Mouse (Mus musculus): ENCODE data around the gene Isoc2a. TPM values are rescaled to one million over a fixed set of nuclear protein-coding genes. Genes with fewer than 3 reads are reported as not detected.

Gene Isoc2a
- polyA plus RNA-seq, 1 experiment: 20.9 TPM

- H3K4me3 ChIP-seq (ENCODE audit: control insufficient read depth, low read depth, low read length): no peak overlapping the region
- TF ChIP-seq CTCF (IDR thresholded peaks at IDR 0.05; ENCODE audit: control insufficient read depth, insufficient read depth, insufficient replicate concordance, low read depth, low read length) (no peak), POLR2A (IDR thresholded peaks at IDR 0.05; ENCODE audit: control insufficient read depth, low read depth, low read length) (no peak)
- no peaks in the 10 kb centered on the region for H3K27me3 ChIP-seq (ENCODE audit: control insufficient read depth, insufficient read depth, low read length)
- peaks cover 48% of the 10 kb centered on the region for H3K4me1 ChIP-seq (ENCODE audit: control insufficient read depth, insufficient read depth, low read length)
- H3K36me3 ChIP-seq (ENCODE audit: control insufficient read depth, insufficient read depth, low read length): no peaks in the 10 kb centered on the region
- no peak overlapping the region for H3K27ac ChIP-seq (ENCODE audit: control insufficient read depth, insufficient read depth, low read depth, low read length)
Observed at GRCm38 (mm10) chr7:4919096-4919495, 42.1 kb downstream of the Isoc2a start.

- peaks cover 49% of the 10 kb centered on the region for H3K4me1 ChIP-seq (ENCODE audit: control insufficient read depth, insufficient read depth, low read length)
- no peak overlapping the region for H3K27ac ChIP-seq (ENCODE audit: control insufficient read depth, insufficient read depth, low read depth, low read length)
- H3K27me3 ChIP-seq (ENCODE audit: control insufficient read depth, insufficient read depth, low read length): no peaks in the 10 kb centered on the region
- H3K4me3 ChIP-seq (ENCODE audit: control insufficient read depth, low read depth, low read length): no peak overlapping the region
- H3K36me3 ChIP-seq (ENCODE audit: control insufficient read depth, insufficient read depth, low read length): no peaks in the 10 kb centered on the region
- TF ChIP-seq CTCF (IDR thresholded peaks at IDR 0.05; ENCODE audit: control insufficient read depth, insufficient read depth, insufficient replicate concordance, low read depth, low read length) (no peak), POLR2A (IDR thresholded peaks at IDR 0.05; ENCODE audit: control insufficient read depth, low read depth, low read length) (no peak)
Observed at GRCm38 (mm10) chr7:4919971-4920370, 43.0 kb downstream of the Isoc2a start.

GRCm38 (mm10) chr7:4920496-4920895, 43.5 kb downstream of the Isoc2a start:
- no peaks in the 10 kb centered on the region for H3K36me3 ChIP-seq (ENCODE audit: control insufficient read depth, insufficient read depth, low read length)
- H3K27me3 ChIP-seq (ENCODE audit: control insufficient read depth, insufficient read depth, low read length): no peaks in the 10 kb centered on the region
- H3K4me3 ChIP-seq (ENCODE audit: control insufficient read depth, low read depth, low read length): peak overlapping the region; percentile 14; the same call in 1 of the 2 replicates
- H3K27ac ChIP-seq (ENCODE audit: control insufficient read depth, insufficient read depth, low read depth, low read length): no peak overlapping the region
- TF ChIP-seq CTCF (IDR thresholded peaks at IDR 0.05; ENCODE audit: control insufficient read depth, insufficient read depth, insufficient replicate concordance, low read depth, low read length): no peak
- TF ChIP-seq POLR2A (IDR thresholded peaks at IDR 0.05; ENCODE audit: control insufficient read depth, low read depth, low read length): no peak
- H3K4me1 ChIP-seq (ENCODE audit: control insufficient read depth, insufficient read depth, low read length): peaks cover 49% of the 10 kb centered on the region

- H3K4me3 ChIP-seq (ENCODE audit: control insufficient read depth, low read depth, low read length): peak overlapping the region; percentile 65
- no peak overlapping the region for H3K27ac ChIP-seq (ENCODE audit: control insufficient read depth, insufficient read depth, low read depth, low read length)
Observed at GRCm38 (mm10) chr7:4920976-4921823, 44.2 kb downstream of the Isoc2a start.

GRCm38 (mm10) chr7:4921824-4922482, 45.0 kb downstream of the Isoc2a start, which contains the start of gene Nat14:
TSS of gene Nat14 (plus strand) at chr7:4922028.
- H3K27ac ChIP-seq (ENCODE audit: control insufficient read depth, insufficient read depth, low read depth, low read length): peak within 1 kb of the TSS; percentile 94
- H3K36me3 ChIP-seq (ENCODE audit: control insufficient read depth, insufficient read depth, low read length): no peaks in the 10 kb centered on the region
- TF ChIP-seq POLR2A (IDR thresholded peaks at IDR 0.05; ENCODE audit: control insufficient read depth, low read depth, low read length) (no peak), CTCF (IDR thresholded peaks at IDR 0.05; ENCODE audit: control insufficient read depth, insufficient read depth, insufficient replicate concordance, low read depth, low read length) (no peak)
- H3K4me3 ChIP-seq (ENCODE audit: control insufficient read depth, low read depth, low read length): peak within 1 kb of the TSS; percentile 94
- H3K4me1 ChIP-seq (ENCODE audit: control insufficient read depth, insufficient read depth, low read length): peaks cover 46% of the 10 kb centered on the region
- no peaks in the 10 kb centered on the region for H3K27me3 ChIP-seq (ENCODE audit: control insufficient read depth, insufficient read depth, low read length)

More at GRCm38 (mm10) chr7:4920976-4921823, 44.2 kb downstream of the Isoc2a start:
- peaks cover 46% of the 10 kb centered on the region for H3K4me1 ChIP-seq (ENCODE audit: control insufficient read depth, insufficient read depth, low read length)
- H3K36me3 ChIP-seq (ENCODE audit: control insufficient read depth, insufficient read depth, low read length): no peaks in the 10 kb centered on the region
- TF ChIP-seq POLR2A (IDR thresholded peaks at IDR 0.05; ENCODE audit: control insufficient read depth, low read depth, low read length) (no peak), CTCF (IDR thresholded peaks at IDR 0.05; ENCODE audit: control insufficient read depth, insufficient read depth, insufficient replicate concordance, low read depth, low read length) (no peak)
- H3K27me3 ChIP-seq (ENCODE audit: control insufficient read depth, insufficient read depth, low read length): no peaks in the 10 kb centered on the region

- peaks cover 46% of the 10 kb centered on the region for H3K4me1 ChIP-seq (ENCODE audit: control insufficient read depth, insufficient read depth, low read length)
- no peaks in the 10 kb centered on the region for H3K36me3 ChIP-seq (ENCODE audit: control insufficient read depth, insufficient read depth, low read length)
- no peaks in the 10 kb centered on the region for H3K27me3 ChIP-seq (ENCODE audit: control insufficient read depth, insufficient read depth, low read length)
- TF ChIP-seq CTCF (IDR thresholded peaks at IDR 0.05; ENCODE audit: control insufficient read depth, insufficient read depth, insufficient replicate concordance, low read depth, low read length) (no peak), POLR2A (IDR thresholded peaks at IDR 0.05; ENCODE audit: control insufficient read depth, low read depth, low read length) (no peak; the same call in 1 of the 2 replicates)
- H3K27ac ChIP-seq (ENCODE audit: control insufficient read depth, insufficient read depth, low read depth, low read length): peak overlapping the region; percentile 94
- H3K4me3 ChIP-seq (ENCODE audit: control insufficient read depth, low read depth, low read length): peak overlapping the region; percentile 94
Observed at GRCm38 (mm10) chr7:4922508-4922907, 45.6 kb downstream of the Isoc2a start.

GRCm38 (mm10) chr7:4922931-4923565, 46.1 kb downstream of the Isoc2a start:
- no peak for TF ChIP-seq POLR2A (IDR thresholded peaks at IDR 0.05; ENCODE audit: control insufficient read depth, low read depth, low read length)
- no peak for TF ChIP-seq CTCF (IDR thresholded peaks at IDR 0.05; ENCODE audit: control insufficient read depth, insufficient read depth, insufficient replicate concordance, low read depth, low read length)
- H3K27me3 ChIP-seq (ENCODE audit: control insufficient read depth, insufficient read depth, low read length): no peaks in the 10 kb centered on the region
- peak overlapping the region; percentile 94 for H3K4me3 ChIP-seq (ENCODE audit: control insufficient read depth, low read depth, low read length)
- peaks cover 46% of the 10 kb centered on the region for H3K4me1 ChIP-seq (ENCODE audit: control insufficient read depth, insufficient read depth, low read length)
- H3K27ac ChIP-seq (ENCODE audit: control insufficient read depth, insufficient read depth, low read depth, low read length): peak overlapping the region; percentile 59
- H3K36me3 ChIP-seq (ENCODE audit: control insufficient read depth, insufficient read depth, low read length): no peaks in the 10 kb centered on the region

Data from testis, adult 2 months (tissue).